Mouse (Mus musculus) lung, adult 2 months (tissue): ENCODE measurements around the gene Vps13c. TPM values are rescaled to one million over a fixed set of nuclear protein-coding genes. Genes with fewer than 3 reads are reported as not detected.

Experiments used
- DNase-seq: peaks from one replicate; pipeline ENCODE4 v3.0.0; 2022
- H3K4me1 ChIP-seq: fragments of 200-500 bp; 2 replicates; pipeline ENCODE4 v1.6.1; 2011; ENCODE audit warnings: low read length; ENCODE audit not compliant: control insufficient read depth, insufficient read depth
- H3K4me3 ChIP-seq: fragments of 200-500 bp; replicated peaks from 2 replicates; pipeline ENCODE3; 2011; ENCODE audit warnings: low read depth, mild to moderate bottlenecking, control low read depth, low read length; ENCODE audit errors: extremely low read depth
- CTCF ChIP-seq: fragments of 200-500 bp; IDR thresholded peaks from 2 replicates; pipeline ENCODE4 v1.5.1; 2011; ENCODE audit warnings: mild to moderate bottlenecking, low read length, control low read depth; ENCODE audit not compliant: insufficient read depth
- POLR2A ChIP-seq: fragments of 200-500 bp; IDR thresholded peaks from 2 replicates; pipeline ENCODE4 v1.6.1; 2011; ENCODE audit warnings: low read depth, mild to moderate bottlenecking, control low read depth, low read length, borderline replicate concordance; ENCODE audit errors: extremely low read depth
- whole genome bisulfite sequencing: fragments of 180-500 bp; shearing (Covaris S2); methylation state at CpG from one replicate; pipeline ENCODE4 v1.1.7; 2018; 5-methylcytosine and 5-hydroxymethylcytosine counted together
- polyA plus RNA-seq: library from polyadenylated mRNA; depleted of rRNA; stranded (reverse); fragments of >200 nt; gene quantifications from 2 replicates; pipeline ENCODE4 v1.2.3, GENCODE M21; 2012; rRNA removed

Gene Vps13c
- polyA plus RNA-seq, 1 experiment, result 9.1 TPM

DNA sequence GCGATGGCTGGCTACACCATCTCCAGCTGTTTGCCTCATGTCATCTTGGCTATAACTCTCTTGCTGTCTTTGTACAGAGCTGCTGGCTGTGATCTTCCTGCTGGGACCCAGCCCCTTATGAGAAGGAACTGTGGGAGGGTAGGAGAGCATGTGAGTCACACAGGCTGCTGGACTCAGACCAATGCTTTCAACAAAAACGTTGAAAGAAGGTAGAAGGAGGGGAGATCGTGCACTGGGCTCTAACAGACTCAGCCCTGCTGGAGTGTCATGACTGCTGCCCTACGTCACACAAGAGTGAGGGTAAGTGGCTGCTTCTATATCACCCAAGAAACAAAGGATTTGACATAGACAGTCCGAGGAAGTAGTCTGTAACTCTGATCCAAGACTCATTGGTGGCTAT, 193.6 kb downstream of the Vps13c start:
- WGBS, result 55% methylated on average over 5 of the region's 5 CpGs
- no peak overlapping the region for H3K4me3 ChIP-seq
- H3K4me1 ChIP-seq, result no peaks in the 10 kb centered on the region
- TF ChIP-seq CTCF, result no peak
- no peak for TF ChIP-seq POLR2A
- no peak for DNase-seq

Other genes with a start within 250 kb of the Vps13c start
- gene C2cd4b, start 81.0 kb upstream of the Vps13c start, polyA plus RNA-seq, result 10.6 and 21.0 TPM in 2 replicates
- 1.2 and 1.7 TPM in 2 replicates for gene C2cd4a, start 8.1 kb upstream of the Vps13c start, polyA plus RNA-seq